Mouse (Mus musculus): ENCODE measurements around the gene Sde2. TPM values are rescaled to one million over a fixed set of nuclear protein-coding genes. Genes with fewer than 3 reads are reported as not detected.
"Not testable (repeated sequence)": the region's sequence is repeated elsewhere in the genome, so short reads cannot be mapped to it uniquely, and the experiment has no call there.

Gene Sde2
- polyA plus RNA-seq, 1 experiment = 11.1 TPM

- TF ChIP-seq CTCF (IDR thresholded peaks at IDR 0.05; ENCODE audit: insufficient read depth, low read length) (no peak), POLR2A (IDR thresholded peaks at IDR 0.05; ENCODE audit: borderline replicate concordance, extremely low read depth, low read depth, low read length) (no peak)
- DNase-seq = no peak
- Histone ChIP-seq H3K4me1 (ENCODE audit: control insufficient read depth, insufficient read depth, low read length) (no peaks in the 10 kb centered on the region), H3K4me3 (replicated peaks; ENCODE audit: extremely low read depth, low read depth, low read length) (no peak overlapping the region)
- 78% methylated on average over 11 of the region's 11 CpGs for WGBS
Measured at GRCm38 (mm10) chr1:180830175-180830574, 20.8 kb upstream of the Sde2 start.

GRCm38 (mm10) chr1:180830588-180831346 lies 20.2 kb upstream of the Sde2 start:
- WGBS = 41% methylated on average over 14 of the region's 14 CpGs
- Histone ChIP-seq H3K4me1 (ENCODE audit: control insufficient read depth, insufficient read depth, low read length) (no peaks in the 10 kb centered on the region), H3K4me3 (replicated peaks; ENCODE audit: extremely low read depth, low read depth, low read length) (no peak overlapping the region)
- DNase-seq = no peak
- no peak for TF ChIP-seq CTCF (IDR thresholded peaks at IDR 0.05; ENCODE audit: insufficient read depth, low read length)

GRCm38 (mm10) chr1:180835273-180836015 lies 15.5 kb upstream of the Sde2 start:
- Histone ChIP-seq H3K4me1 (ENCODE audit: control insufficient read depth, insufficient read depth, low read length) (no peaks in the 10 kb centered on the region), H3K4me3 (replicated peaks; ENCODE audit: extremely low read depth, low read depth, low read length) (no peak overlapping the region)
- 72% methylated on average over 10 of the region's 10 CpGs for WGBS
- no peak for DNase-seq
- TF ChIP-seq POLR2A (IDR thresholded peaks at IDR 0.05; ENCODE audit: borderline replicate concordance, extremely low read depth, low read depth, low read length) = no peak
- no peak for TF ChIP-seq CTCF (IDR thresholded peaks at IDR 0.05; ENCODE audit: insufficient read depth, low read length)

GRCm38 (mm10) chr1:180836467-180836866 lies 14.5 kb upstream of the Sde2 start:
- WGBS = 86% methylated on average over 8 of the region's 8 CpGs

GRCm38 (mm10) chr1:180837186-180837585 lies 13.7 kb upstream of the Sde2 start:
- Histone ChIP-seq H3K4me3 (replicated peaks; ENCODE audit: extremely low read depth, low read depth, low read length) (no peak overlapping the region), H3K4me1 (ENCODE audit: control insufficient read depth, insufficient read depth, low read length) (no peaks in the 10 kb centered on the region)
- TF ChIP-seq CTCF (IDR thresholded peaks at IDR 0.05; ENCODE audit: insufficient read depth, low read length) = no peak
- TF ChIP-seq POLR2A (IDR thresholded peaks at IDR 0.05; ENCODE audit: borderline replicate concordance, extremely low read depth, low read depth, low read length) = no peak
- 59% methylated on average over 5 of the region's 5 CpGs for WGBS
- no peak for DNase-seq

More at GRCm38 (mm10) chr1:180836467-180836866, 14.5 kb upstream of the Sde2 start:
- H3K4me1 ChIP-seq (ENCODE audit: control insufficient read depth, insufficient read depth, low read length); H3K4me3 ChIP-seq (replicated peaks; ENCODE audit: extremely low read depth, low read depth, low read length); DNase-seq: not testable (repeated sequence)

- no peak for DNase-seq
- TF ChIP-seq CTCF (IDR thresholded peaks at IDR 0.05; ENCODE audit: insufficient read depth, low read length) (no peak), POLR2A (IDR thresholded peaks at IDR 0.05; ENCODE audit: borderline replicate concordance, extremely low read depth, low read depth, low read length) (no peak)
- H3K4me1 ChIP-seq (ENCODE audit: control insufficient read depth, insufficient read depth, low read length) = no peaks in the 10 kb centered on the region
- 49% methylated on average over 6 of the region's 6 CpGs for WGBS
- no peak overlapping the region for H3K4me3 ChIP-seq (replicated peaks; ENCODE audit: extremely low read depth, low read depth, low read length)
Measured at GRCm38 (mm10) chr1:180838014-180838413, 12.9 kb upstream of the Sde2 start.

- no peaks in the 10 kb centered on the region for H3K4me1 ChIP-seq (ENCODE audit: control insufficient read depth, insufficient read depth, low read length)
- no peak for DNase-seq
- TF ChIP-seq CTCF (IDR thresholded peaks at IDR 0.05; ENCODE audit: insufficient read depth, low read length) (no peak), POLR2A (IDR thresholded peaks at IDR 0.05; ENCODE audit: borderline replicate concordance, extremely low read depth, low read depth, low read length) (no peak)
- no peak overlapping the region for H3K4me3 ChIP-seq (replicated peaks; ENCODE audit: extremely low read depth, low read depth, low read length)
- 83% methylated on average over 8 of the region's 8 CpGs for WGBS
Measured at GRCm38 (mm10) chr1:180839201-180839910, 11.6 kb upstream of the Sde2 start.

- WGBS = 83% methylated on average over 8 of the region's 8 CpGs
- TF ChIP-seq CTCF (IDR thresholded peaks at IDR 0.05; ENCODE audit: insufficient read depth, low read length) (no peak), POLR2A (IDR thresholded peaks at IDR 0.05; ENCODE audit: borderline replicate concordance, extremely low read depth, low read depth, low read length) (no peak)
- no peaks in the 10 kb centered on the region for H3K4me1 ChIP-seq (ENCODE audit: control insufficient read depth, insufficient read depth, low read length)
- H3K4me3 ChIP-seq (replicated peaks; ENCODE audit: extremely low read depth, low read depth, low read length) = no peak overlapping the region
- no peak for DNase-seq
Measured at GRCm38 (mm10) chr1:180841561-180842300, 9.2 kb upstream of the Sde2 start.

- 0% methylated on average over 9 of the region's 9 CpGs for WGBS
- TF ChIP-seq POLR2A (IDR thresholded peaks at IDR 0.05; ENCODE audit: borderline replicate concordance, extremely low read depth, low read depth, low read length) (0 out of 2 replicates have a peak, but pooled peaks have one; percentile 27), CTCF (IDR thresholded peaks at IDR 0.05; ENCODE audit: insufficient read depth, low read length) (no peak)
- DNase-seq = peak; percentile 64
- Histone ChIP-seq H3K4me1 (ENCODE audit: control insufficient read depth, insufficient read depth, low read length) (peaks cover 10% of the 10 kb centered on the region), H3K4me3 (replicated peaks; ENCODE audit: extremely low read depth, low read depth, low read length) (peak overlapping the region; percentile 43)
Measured at GRCm38 (mm10) chr1:180848114-180848510, 2.8 kb upstream of the Sde2 start.
